Mouse (Mus musculus): ENCODE measurements at regions not wholly inside any gene's neighbourhood (a gene's known extent, or its start where the extent isn't known, plus 50 kb on each side); places are given as distances from the start of the nearest gene placed in this dataset.
"Not testable (repeated sequence)": the region's sequence is repeated elsewhere in the genome, so short reads cannot be mapped to it uniquely, and the experiment has no call there.

DNA sequence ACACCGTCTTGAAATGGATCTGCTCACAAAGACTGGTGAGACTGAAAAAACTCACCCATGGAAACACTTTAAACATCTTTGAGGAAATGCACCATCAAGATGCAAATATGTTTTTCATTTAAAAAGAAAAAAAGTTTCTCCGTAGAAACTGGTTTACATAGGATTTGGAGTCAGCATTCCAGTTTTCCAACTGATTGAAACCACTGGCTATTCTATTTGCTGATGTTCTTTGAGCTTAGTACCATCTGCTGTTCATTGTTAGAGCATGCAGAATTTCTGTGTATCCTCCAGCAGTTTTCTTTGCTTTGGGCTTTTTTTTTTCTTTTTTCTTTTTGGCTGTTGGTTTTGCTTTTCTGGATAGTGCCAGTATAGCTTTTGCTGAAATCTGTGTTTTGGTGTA lies 1948.3 kb downstream of the 9330182O14Rik start:
- DNase-seq, result no peak

DNA sequence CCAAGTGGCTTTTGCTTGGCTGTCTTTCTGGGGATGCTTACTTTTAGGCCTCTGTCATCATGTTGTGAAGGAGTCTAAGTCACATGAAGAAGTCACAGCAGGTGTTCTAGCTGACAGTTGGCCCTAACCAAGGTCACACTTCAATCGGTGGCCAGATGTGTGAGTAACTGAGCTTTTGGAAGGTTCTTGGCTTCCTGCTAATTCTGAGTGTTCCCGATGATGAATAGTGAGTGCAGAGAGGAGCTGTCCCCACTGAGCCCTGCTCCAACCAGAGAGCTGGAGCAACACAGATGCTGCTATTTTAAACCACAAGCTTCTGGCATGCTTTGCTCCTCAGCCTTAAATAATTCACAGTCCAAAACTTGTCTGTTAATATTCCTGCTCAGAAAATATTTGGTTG lies 1966.6 kb downstream of the 9330182O14Rik start:
- no peak for DNase-seq

DNA sequence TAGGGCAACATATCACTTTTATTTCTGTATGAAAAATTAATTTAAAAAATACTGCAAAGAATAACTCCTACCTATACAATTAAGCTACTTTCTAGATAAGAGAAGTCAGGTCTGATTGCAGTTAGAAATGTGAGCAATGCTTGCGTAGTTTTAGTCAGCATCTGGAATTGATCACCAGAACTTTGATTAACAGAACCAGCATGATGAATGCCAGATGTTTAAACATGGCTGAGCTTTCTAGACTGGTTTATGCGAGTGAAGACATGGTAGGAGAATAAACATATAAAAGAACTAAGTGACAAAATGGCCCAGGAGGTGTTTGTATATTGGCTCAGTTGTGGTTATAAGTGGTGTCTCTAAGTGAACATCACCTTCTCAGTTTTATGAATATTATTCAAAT lies 1970.7 kb downstream of the 9330182O14Rik start:
- no peak for DNase-seq

DNA sequence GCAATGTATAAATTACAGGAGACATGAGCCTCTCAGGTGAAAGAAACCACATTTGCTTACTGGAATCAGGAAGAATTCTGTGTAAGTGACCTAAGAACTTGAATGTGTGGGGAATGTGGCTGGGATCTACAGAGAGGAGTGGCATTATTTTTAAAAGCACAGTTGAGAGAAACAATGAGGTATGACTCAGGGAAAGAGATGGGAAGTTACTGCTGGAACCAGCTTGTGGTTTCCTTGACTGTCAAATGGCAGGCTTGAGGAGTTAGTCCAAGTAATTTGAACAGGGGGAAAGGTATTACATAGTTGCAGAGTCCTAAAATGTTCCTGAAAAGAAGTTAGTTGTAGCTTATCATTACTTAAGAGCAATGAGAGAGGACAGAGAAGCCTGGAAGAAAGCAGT lies 1972.9 kb downstream of the 9330182O14Rik start:
- DNase-seq, result no peak

DNA sequence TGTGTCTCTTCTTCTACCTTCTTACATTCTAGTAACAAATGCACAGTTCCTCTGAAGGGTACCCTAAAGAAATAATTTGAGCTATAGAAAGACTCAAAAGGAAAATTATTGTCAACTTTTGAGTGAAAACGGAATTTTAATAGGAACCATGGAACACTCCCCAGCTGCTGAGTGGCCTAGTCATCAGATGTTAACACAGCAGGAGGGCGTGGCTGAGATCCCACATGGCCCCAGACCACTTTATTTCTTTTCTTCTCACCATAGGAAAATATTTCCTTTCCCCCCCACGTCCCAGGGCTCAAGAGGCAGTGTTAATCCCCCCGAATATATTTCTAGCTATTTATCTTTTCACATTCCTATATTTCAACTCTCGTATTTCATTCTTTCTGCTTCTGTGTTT lies 1977.6 kb downstream of the 9330182O14Rik start:
- no peak for DNase-seq

DNA sequence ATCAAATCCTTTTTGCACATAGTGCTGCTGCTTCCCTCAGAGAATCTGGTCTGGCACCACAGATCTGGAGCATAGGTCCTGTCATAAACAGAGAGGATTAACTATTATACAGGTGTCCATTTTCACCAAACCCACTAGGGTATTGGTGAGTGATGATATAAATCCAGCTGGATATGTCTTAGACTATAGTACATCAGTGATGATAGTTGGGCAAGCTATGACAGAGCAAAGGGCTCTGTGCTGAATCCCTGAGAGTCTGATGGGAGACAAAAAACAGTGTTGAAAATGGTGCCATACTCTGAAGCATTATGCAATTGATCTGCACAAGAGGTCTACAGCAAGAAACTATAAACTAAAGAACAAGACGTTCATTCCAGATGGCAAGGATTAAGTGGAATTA lies 1993.3 kb downstream of the 9330182O14Rik start:
- DNase-seq, result no peak

DNA sequence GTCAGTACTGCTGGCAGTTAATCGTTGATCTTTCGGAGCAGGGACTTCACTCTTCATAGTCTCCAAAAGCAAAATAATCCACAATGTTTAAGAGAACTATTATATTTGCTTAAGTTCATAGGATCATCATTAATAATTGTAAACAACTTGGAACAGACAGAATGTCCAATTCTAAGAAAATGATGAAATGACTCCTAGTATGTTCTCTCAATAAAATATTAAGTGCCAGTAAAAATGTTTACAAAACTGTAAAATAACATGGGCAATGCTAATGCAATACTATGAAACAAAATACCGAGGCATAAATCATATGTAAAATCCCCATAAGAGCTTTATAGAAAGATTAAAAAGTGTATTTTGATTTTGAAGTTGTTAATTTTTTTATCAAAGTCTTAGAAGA lies 1994.8 kb downstream of the 9330182O14Rik start:
- no peak for DNase-seq

DNA sequence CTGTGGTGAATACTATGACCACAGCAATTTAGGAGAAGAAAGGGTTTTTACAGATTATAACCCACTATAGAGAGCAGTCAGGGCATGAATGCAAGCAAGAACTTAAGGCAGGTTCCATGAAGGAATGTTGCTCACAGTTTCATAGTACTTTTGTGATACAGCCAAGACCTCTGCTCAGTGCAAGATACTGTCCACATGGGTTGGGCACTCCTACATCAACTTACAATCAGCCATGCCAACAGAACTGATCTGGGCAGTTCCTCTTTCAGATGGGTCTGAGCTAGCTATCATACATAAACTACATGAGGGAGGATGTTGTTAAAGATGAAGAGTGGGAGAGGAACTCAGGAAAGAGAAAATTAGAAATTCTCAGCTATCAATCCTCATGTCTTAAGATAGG lies 2032.4 kb downstream of the 9330182O14Rik start:
- DNase-seq, result no peak

DNA sequence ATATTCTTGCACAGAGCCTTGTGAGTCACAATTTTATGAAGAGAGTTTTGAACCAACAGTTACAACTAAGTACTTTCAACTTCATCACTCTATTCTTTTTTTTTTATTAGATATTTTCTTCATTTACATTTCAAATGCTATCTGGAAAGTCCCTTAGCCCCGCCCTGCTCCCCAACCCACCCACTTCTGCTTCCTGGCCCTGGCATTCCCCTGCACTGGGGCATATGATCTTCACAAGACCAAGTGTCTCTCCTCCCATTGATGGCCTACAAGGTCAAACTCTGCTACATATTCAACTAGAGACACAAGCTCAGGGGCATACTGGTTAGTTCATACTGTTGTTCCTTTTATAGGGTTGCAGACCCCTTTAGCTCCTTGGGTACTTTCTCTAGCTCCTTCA lies 2043.6 kb downstream of the 9330182O14Rik start:
- DNase-seq, result not testable (repeated sequence)

DNA sequence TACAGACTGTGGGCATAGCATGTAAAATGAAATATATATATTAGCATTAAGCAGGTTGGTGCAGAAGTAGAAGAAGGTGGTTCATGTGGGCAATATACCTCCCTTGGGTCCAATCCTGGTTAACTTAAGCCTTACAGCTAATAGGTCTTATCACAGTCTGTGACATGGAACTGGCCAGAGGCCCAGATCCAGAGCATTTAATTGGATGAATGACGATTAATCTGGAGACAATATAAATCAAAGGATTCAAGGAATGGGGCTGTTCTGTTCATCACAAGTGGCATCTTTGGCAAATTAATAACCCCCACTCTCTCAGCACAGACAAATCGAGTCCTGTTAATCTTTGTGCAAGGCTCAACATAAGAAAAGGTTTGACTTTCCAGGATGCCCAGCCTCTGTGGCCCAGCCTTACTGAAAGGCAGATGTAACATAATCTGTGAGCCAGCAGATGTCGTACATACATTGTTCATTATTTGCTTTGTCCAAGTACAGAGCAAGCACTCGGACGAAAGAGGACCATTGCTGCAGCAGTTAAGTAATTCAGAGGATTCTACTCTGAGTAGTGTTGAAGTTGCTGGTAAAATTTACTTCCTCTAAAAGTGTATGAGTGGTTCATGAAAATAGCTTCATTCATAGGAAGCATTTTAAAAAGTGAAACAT lies 2073.2 kb downstream of the 9330182O14Rik start:
- DNase-seq, result peak in 1 of 2 experiments; percentile 7

DNA sequence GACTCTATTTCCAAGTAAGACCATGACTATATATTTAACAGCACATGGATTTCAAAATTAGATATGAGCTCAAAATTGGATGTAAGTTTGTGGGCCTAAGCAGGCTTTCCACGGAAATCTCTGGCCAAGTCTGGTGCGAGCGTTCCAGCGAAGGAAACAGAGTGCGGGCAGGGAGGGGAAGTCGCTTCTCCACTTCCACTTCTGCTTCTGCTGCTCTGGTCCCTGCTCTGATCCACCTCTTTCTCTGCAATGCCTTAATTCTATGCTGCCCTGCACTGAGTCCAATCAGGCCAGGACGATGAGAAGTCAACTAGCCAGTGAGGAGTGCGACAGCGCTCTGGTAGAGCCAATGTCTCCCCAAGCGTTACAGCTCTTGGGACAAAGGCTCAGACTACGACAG lies 2085.3 kb downstream of the 9330182O14Rik start:
- DNase-seq, result no peak

DNA sequence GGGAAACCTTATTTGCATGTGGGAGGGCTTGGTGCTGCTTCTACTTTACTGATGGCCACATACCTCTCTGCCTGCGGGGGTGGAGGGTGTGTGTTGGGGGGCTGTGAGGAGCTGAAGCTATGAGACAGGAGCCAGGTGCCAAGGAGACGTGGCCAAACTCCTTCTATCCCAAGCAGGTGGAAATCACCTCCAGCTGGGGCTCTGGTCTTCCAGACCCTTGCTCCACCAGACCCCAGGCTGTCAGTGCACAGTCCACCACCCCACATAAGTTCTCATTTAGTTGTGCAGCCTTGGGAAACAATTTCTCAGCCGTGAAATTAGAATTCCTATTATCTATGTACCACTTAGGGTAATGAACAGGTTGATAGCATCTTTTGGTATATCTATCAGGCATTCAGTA lies 2085.8 kb downstream of the 9330182O14Rik start:
- no peak for DNase-seq

DNA sequence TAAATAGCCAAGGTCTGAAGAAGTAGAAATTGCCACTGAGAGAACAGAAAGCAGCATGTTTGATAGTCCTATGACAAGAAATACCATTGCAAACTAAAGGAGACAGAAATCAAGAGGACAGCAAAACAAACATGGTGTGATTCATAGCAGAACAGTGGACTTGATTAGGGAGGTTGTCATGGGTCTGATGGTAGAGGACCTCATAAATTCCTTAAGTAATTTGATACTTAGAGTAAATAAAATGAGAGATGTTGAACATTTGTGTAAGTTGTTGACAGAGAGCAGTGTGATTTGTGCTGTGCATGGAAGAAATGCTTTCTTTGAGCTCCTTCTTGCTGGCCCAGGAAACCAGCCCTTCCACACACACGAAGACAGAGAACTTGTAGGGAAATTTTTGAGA lies 2090.8 kb downstream of the 9330182O14Rik start:
- no peak for DNase-seq

DNA sequence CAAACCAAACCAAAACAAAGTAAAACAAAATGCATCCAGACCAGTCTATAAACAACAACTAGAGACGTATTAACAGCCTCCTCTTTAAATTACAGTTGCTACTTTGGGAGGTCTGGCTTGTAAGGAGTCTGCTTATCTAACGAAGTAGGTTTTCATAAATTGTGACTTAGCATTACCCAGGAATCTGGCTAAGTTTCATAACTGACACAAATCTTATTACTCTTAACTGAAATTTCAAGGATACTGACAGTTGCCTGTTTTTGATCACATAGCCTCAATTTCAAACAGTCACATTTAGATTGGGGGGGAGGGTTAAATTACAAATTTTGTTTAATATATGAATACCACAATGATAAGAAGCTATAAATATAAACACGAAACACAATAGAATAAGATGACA lies 2097.5 kb downstream of the 9330182O14Rik start:
- DNase-seq, result no peak

DNA sequence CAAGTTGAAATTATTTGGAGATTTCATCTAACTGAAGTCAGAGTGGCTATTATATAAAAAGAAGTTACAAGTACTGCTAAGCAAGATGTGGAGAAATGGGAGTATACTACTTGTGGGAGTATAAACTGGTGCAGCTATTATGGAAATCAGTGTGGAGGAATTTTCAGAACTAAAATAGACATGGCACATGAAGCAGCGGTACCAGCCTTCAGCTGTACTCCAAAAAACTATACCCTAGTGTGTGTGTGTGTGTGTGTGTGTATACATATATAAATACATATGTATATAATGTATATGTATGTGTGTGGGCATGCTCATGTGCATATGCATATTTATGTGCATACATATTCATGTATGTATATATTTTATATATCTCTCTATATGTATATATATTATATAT lies 2112.6 kb downstream of the 9330182O14Rik start:
- DNase-seq, result no peak

DNA sequence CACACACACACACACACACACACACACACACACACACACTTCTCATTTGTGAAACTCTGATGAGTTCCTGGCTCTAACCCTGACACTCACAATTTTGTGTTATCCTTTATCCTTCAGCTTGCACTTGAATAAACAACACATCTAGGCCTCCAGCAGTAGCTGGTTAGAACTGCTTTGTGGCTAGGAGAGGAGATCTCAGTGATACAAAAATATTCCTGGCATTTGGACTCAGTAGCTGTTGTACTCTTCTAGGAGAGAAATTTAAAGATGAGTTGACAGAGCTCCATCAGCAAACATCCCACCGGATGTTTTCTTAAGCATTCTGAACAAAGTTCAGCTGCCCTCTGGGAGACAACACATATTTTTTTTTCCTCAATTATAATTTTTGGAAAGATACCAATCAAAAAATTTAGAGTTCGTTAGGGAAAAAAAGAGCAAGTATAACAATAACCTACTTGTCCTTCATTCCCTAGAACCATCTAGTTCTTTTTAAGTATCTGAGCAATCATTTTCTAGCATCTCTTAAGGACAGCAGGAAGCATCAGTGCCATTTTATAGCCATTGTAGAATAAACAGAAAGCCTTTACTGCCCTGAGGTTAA lies 2118.7 kb downstream of the 9330182O14Rik start:
- DNase-seq, result no peak

DNA sequence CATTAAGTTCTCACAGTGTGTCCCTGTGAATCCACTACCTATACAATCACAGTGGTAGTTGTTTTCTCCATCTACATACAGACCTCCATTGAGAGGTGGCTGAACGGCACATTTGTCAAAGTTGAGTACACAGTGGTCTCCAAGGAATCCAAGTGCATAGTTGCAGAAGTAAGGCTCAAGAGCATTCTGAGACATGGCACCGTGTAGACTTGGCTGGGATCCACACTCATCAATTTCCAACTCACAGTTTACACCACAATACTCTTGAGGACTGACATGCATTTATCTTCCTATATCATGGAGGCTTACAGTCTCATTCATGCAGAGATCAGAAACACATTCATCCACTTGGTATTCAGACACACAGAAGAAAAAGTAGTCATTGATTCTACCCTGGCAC lies 2122.2 kb downstream of the 9330182O14Rik start:
- DNase-seq, result no peak

DNA sequence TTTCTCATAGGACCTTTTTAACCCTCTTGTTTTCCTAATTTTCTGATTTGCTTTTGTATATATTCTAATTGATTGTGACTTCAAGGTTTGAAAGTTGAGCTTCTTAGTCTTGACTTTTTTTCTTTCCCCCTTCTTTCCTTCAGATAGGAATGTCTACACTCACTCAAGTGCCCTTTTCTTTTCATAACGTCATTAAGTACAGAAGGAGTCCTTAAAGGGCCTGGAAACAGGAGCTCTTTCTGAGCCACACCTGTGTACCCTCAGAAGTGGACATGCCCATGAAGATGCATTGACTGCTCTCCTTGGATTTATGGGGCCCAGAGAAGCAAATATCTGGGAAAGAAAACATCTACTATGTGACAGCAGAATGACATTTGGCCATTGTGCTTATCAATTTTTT lies 2141.0 kb downstream of the 9330182O14Rik start:
- no peak for DNase-seq

DNA sequence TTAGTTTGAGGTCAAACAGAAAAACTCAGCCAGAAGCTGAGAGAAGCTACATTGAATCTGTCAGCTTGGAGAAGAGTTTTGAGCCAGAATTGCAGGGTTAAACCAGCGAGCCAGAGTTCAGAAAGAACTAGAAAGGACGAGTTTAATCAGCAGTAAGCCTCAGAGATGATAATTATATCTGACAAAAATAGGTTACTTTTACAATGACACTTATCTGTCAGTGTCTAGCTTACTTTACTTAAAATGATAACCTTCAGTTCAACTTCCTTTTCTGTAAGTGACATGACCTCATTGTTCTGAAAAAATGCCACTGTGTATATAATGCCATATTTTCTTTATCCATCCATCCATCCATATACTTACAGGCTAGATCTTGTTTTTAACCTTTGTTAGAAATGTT lies 2143.1 kb downstream of the 9330182O14Rik start:
- DNase-seq, result no peak

DNA sequence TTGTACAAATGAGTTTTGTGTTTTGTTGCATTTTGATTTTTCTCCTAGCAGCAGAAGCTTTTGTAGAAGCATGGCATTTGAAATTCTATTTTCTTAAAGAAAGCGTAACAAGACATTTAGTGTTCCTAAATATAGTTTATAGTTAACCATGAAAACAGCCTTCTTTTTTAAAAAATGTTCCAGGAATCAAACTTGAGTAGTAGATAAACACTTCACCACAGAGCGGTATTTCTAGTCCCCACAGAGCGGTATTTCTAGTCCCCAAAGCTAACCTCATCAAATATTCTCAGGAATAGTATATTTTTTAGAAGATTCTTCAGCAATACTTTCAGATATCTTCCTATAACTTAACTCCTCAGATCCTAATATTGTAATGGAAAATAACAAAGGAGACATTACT lies 2146.6 kb downstream of the 9330182O14Rik start:
- DNase-seq, result no peak

DNA sequence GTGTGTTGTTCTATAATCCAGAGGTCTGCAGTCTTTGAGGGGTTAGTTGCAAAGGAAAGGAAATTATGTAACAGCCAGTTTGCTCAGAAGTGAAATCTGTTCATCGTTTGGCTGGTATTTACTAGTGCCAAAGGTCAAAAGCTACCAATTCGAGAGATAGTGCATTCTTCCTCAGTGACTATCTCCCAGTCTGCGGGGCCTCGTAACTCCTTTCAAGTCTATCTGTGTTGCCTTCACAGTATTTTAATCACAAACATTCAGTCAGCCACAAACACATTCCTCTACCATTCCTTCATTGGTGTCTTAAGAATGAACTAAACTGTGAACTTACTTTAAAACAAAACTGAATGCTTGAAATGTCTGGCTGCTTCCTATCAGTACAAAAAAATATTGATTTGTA lies 2162.2 kb downstream of the 9330182O14Rik start:
- DNase-seq, result no peak

DNA sequence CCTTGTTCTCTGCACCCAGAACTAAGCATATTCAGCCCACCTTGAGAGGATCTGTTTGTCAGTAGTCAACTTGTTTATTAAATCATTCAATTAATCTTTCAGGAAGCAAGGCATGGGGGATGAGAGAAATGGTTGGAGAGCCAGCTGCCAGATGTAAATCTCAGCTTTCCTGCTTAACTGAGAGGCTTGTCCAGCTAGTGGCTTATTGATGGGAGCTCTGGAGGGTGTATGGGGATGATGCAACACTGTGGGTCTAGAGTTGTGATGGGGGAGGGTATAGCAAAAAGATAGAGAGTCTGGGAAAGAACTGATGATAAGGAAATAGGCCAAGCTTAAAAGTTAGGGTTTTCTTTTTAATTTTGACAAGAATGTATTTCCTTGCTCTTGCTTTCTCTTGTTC lies 2163.3 kb downstream of the 9330182O14Rik start:
- DNase-seq, result peak; percentile 9 to 20

DNA sequence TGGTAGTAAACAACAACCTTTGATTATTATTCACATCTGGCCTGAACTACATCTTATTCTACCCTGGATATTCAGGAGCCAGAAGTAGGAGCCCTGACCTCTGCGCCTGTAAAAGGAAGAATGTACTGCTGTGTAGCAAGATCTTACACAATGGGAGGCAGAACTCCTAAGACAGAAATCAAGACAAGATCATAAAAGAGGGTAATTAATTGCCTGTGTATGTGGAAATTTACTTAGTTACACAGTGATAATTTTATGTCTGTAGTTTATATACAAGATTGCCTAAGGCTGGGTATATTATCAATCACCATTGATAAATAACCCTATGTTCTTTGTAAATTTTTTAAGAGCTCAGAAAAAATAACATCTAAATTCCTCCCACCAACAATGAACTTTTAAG lies 2167.8 kb downstream of the 9330182O14Rik start:
- DNase-seq, result no peak

DNA sequence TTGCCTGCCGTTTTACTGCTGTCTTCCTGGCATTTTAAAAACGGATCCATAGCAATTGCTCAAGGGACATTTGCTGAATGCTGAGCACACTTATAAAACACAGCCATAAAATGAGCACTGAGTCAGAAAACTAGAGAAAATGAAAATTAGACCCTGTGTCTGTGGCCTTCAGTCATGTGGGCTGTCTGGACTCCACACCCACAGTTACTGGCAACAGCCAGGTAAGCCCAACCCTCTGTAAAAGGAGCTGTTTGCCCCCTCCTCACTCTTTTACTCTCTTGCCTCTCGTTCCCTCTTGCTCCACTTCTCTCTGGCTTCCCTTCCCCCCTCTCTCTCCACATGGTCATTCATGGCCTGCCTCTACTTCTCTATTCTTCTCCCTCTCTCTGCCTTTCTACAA lies 2169.9 kb downstream of the 9330182O14Rik start:
- no peak for DNase-seq

DNA sequence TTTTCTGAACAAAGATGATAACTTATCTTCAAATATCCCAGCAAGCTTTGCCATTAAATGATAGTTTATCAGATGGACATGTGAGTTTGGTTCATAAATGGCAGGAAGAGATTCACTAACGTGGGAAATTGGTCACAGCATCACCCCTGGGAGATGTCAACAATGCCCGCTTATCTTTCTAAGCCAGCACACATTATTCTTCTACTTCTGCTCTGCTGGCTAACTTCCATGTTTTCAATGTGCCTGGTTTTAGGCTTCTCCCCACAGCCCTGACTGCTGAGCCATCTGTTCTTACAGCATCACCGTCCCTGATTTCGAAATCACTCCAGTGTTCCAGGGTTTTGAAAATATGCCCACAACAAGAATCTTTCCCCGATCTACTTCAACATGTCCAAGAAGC lies 2175.4 kb downstream of the 9330182O14Rik start:
- DNase-seq, result no peak

Measured in lung, postnatal 4 days (tissue).